Mouse (Mus musculus) lung, embryonic 14.5 days (tissue): Measurements from ENCODE around the gene Snapc3. TPM values are rescaled to one million over a fixed set of nuclear protein-coding genes. Genes with fewer than 3 reads are reported as not detected.

ENCODE experiments used
- ATAC-seq: fragments of 200-750 bp; cut with Nextera tagmentation; 2 replicates; pipeline ENCODE4 v1.8.0; 2017; ENCODE audit warnings: mild to moderate bottlenecking, moderate TSS enrichment, moderate library complexity; ENCODE audit not compliant: insufficient read depth
- DNase-seq: peaks from one replicate; pipeline ENCODE4 v3.0.0-alpha.2; 2015
- H3K27ac ChIP-seq: fragments of 300-500 bp; sonication (generic); 2 replicates; pipeline ENCODE4 v1.5.1; 2014; ENCODE audit warnings: low read depth, mild to moderate bottlenecking, moderate library complexity
- H3K27me3 ChIP-seq: fragments of 300-500 bp; sonication (generic); 2 replicates; pipeline ENCODE4 v1.6.1; 2014; ENCODE audit warnings: low read length, control low read depth; ENCODE audit not compliant: insufficient read depth
- H3K36me3 ChIP-seq: fragments of 300-500 bp; sonication (generic); 2 replicates; pipeline ENCODE4 v1.6.1; 2014; ENCODE audit warnings: control low read depth; ENCODE audit not compliant: insufficient read depth
- H3K4me1 ChIP-seq: fragments of 300-500 bp; sonication (generic); 2 replicates; pipeline ENCODE4 v1.6.1; 2014; ENCODE audit warnings: antibody characterized with exemption, control low read depth; ENCODE audit not compliant: insufficient read depth
- H3K4me2 ChIP-seq: fragments of 300-500 bp; sonication (generic); 2 replicates; pipeline ENCODE4 v1.6.1; 2014; ENCODE audit warnings: mild to moderate bottlenecking
- H3K4me3 ChIP-seq: fragments of 300-500 bp; sonication (generic); 2 replicates; pipeline ENCODE4 v1.5.1; 2014; ENCODE audit warnings: low read depth, low read length
- H3K9ac ChIP-seq: fragments of 300-500 bp; sonication (generic); 2 replicates; pipeline ENCODE4 v1.6.1; 2014
- H3K9me3 ChIP-seq: fragments of 300-500 bp; sonication (generic); 2 replicates; pipeline ENCODE4 v1.6.1; 2016; ENCODE audit warnings: low read depth, low read length, control low read depth
- CTCF ChIP-seq: IDR thresholded peaks from 2 replicates; pipeline ENCODE4 v1.5.1; 2016; ENCODE audit warnings: antibody characterized with exemption, low read depth
- WGBS: fragments of 180-500 bp; shearing (Covaris S2); extraction: QIAGEN DNeasy Blood & Tissue Kit; methylation state at CpG from one replicate; pipeline ENCODE4 v1.1.7; 2014; 5-methylcytosine and 5-hydroxymethylcytosine counted together
- polyA plus RNA-seq: library from polyadenylated mRNA; unstranded; fragments of >200 nt; fragmentation: Nextera tagmentation; extraction: Ambion mirVana; gene quantifications from 2 replicates; pipeline ENCODE4 v1.2.1, GENCODE M21; 2014

Snapc3 gene
- polyA plus RNA-seq, 1 experiment from 2014 or later: 48.9 TPM

- Histone ChIP-seq H3K9ac (no peak overlapping the region), H3K4me3 (no peak overlapping the region), H3K27me3 (no peaks in the 10 kb centered on the region), H3K36me3 (no peaks in the 10 kb centered on the region), H3K4me2 (no peak overlapping the region), H3K27ac (no peak overlapping the region), H3K9me3 (no peaks in the 10 kb centered on the region), H3K4me1 (no peaks in the 10 kb centered on the region)
- DNase-seq: peak; percentile 61
- TF ChIP-seq CTCF: peak; percentile 28; the same call in 1 of the 2 replicates
- WGBS: 54% methylated on average over 6 of the region's 6 CpGs
- no peak for ATAC-seq
These were observed 33.5 kb upstream of the Snapc3 start for GRCm38 (mm10) chr4:83383899-83384490.

GRCm38 (mm10) chr4:83385091-83385490 lies 32.4 kb upstream of the Snapc3 start:
- Histone ChIP-seq H3K4me3 (no peak overlapping the region), H3K27ac (no peak overlapping the region), H3K4me2 (no peak overlapping the region), H3K9me3 (no peaks in the 10 kb centered on the region), H3K36me3 (no peaks in the 10 kb centered on the region), H3K27me3 (no peaks in the 10 kb centered on the region), H3K4me1 (no peaks in the 10 kb centered on the region), H3K9ac (no peak overlapping the region)
- ATAC-seq (no peak), DNase-seq (no peak)
- no peak for TF ChIP-seq CTCF

- H3K27ac ChIP-seq: no peak overlapping the region
- H3K4me1 ChIP-seq: no peaks in the 10 kb centered on the region
- WGBS: 36% methylated on average over 2 of the region's 2 CpGs
- no peaks in the 10 kb centered on the region for H3K9me3 ChIP-seq
- no peaks in the 10 kb centered on the region for H3K36me3 ChIP-seq
- no peak overlapping the region for H3K4me3 ChIP-seq
- H3K4me2 ChIP-seq: no peak overlapping the region
- no peak for TF ChIP-seq CTCF
- H3K9ac ChIP-seq: no peak overlapping the region
- ATAC-seq (no peak), DNase-seq (no peak)
- no peaks in the 10 kb centered on the region for H3K27me3 ChIP-seq
These were observed 27.0 kb upstream of the Snapc3 start for GRCm38 (mm10) chr4:83390551-83390950.

- H3K27ac ChIP-seq: no peak overlapping the region
- TF ChIP-seq CTCF: no peak
- no peak for ATAC-seq
- H3K4me3 ChIP-seq: no peak overlapping the region
- H3K36me3 ChIP-seq: no peaks in the 10 kb centered on the region
- no peak for DNase-seq
- no peaks in the 10 kb centered on the region for H3K27me3 ChIP-seq
- no peaks in the 10 kb centered on the region for H3K9me3 ChIP-seq
- 22% methylated on average over 3 of the region's 3 CpGs for WGBS
- no peak overlapping the region for H3K4me2 ChIP-seq
- no peaks in the 10 kb centered on the region for H3K4me1 ChIP-seq
- H3K9ac ChIP-seq: no peak overlapping the region
These were observed 25.6 kb upstream of the Snapc3 start for GRCm38 (mm10) chr4:83391956-83392355.

GRCm38 (mm10) chr4:83393733-83394132 lies 23.8 kb upstream of the Snapc3 start:
- H3K4me3 ChIP-seq: no peak overlapping the region
- H3K27ac ChIP-seq: no peak overlapping the region
- H3K36me3 ChIP-seq: no peaks in the 10 kb centered on the region
- no peak overlapping the region for H3K9ac ChIP-seq
- no peaks in the 10 kb centered on the region for H3K27me3 ChIP-seq
- no peak for DNase-seq
- no peak for ATAC-seq
- H3K4me2 ChIP-seq: no peak overlapping the region
- WGBS: 75% methylated on average over 1 of the region's 1 CpGs
- TF ChIP-seq CTCF: no peak
- no peaks in the 10 kb centered on the region for H3K4me1 ChIP-seq
- H3K9me3 ChIP-seq: no peaks in the 10 kb centered on the region

- WGBS: 88% methylated on average over 4 of the region's 4 CpGs
- no peak for ATAC-seq
- no peak overlapping the region for H3K9ac ChIP-seq
- H3K4me1 ChIP-seq: no peaks in the 10 kb centered on the region
- no peak overlapping the region for H3K4me3 ChIP-seq
- peak; percentile 32 for DNase-seq
- H3K27ac ChIP-seq: no peak overlapping the region
- no peaks in the 10 kb centered on the region for H3K9me3 ChIP-seq
- H3K27me3 ChIP-seq: no peaks in the 10 kb centered on the region
- no peak overlapping the region for H3K4me2 ChIP-seq
- TF ChIP-seq CTCF: no peak
- no peaks in the 10 kb centered on the region for H3K36me3 ChIP-seq
These were observed 21.2 kb upstream of the Snapc3 start for GRCm38 (mm10) chr4:83396346-83396745.

- ATAC-seq: no peak
- no peak overlapping the region for H3K27ac ChIP-seq
- TF ChIP-seq CTCF: no peak
These were observed 20.3 kb upstream of the Snapc3 start for GRCm38 (mm10) chr4:83396996-83397770.

More at GRCm38 (mm10) chr4:83396996-83397770, 20.3 kb upstream of the Snapc3 start:
- no peak overlapping the region for H3K9ac ChIP-seq
- no peaks in the 10 kb centered on the region for H3K27me3 ChIP-seq
- H3K4me3 ChIP-seq: no peak overlapping the region
- 74% methylated on average over 9 of the region's 9 CpGs for WGBS
- H3K9me3 ChIP-seq: no peaks in the 10 kb centered on the region
- no peak for DNase-seq
- no peak overlapping the region for H3K4me2 ChIP-seq
- no peaks in the 10 kb centered on the region for H3K36me3 ChIP-seq
- H3K4me1 ChIP-seq: no peaks in the 10 kb centered on the region
